Mouse (Mus musculus) heart, postnatal 10 days (tissue): ENCODE measurements around the gene Sox8. TPM values are rescaled to one million over a fixed set of nuclear protein-coding genes. Genes with fewer than 3 reads are reported as not detected.

Experiments
- DNase-seq, 2 experiments: peaks; one replicate each; pipeline ENCODE4 v3.0.0; 2021
- intact Hi-C: fragments of 180-260 bp; cut with DNase I; formaldehyde crosslinking; loops from one replicate; pipeline ENCODE4 v1.15.1; 2025
- total RNA-seq, 2 experiments: library from RNA; stranded (reverse); gene quantifications; 2 replicates each; pipeline ENCODE4 v1.2.3; 2021

Sox8 gene
- total RNA-seq, 2 experiments from 2014 or later = 0.72 to 0.93 TPM

DNA sequence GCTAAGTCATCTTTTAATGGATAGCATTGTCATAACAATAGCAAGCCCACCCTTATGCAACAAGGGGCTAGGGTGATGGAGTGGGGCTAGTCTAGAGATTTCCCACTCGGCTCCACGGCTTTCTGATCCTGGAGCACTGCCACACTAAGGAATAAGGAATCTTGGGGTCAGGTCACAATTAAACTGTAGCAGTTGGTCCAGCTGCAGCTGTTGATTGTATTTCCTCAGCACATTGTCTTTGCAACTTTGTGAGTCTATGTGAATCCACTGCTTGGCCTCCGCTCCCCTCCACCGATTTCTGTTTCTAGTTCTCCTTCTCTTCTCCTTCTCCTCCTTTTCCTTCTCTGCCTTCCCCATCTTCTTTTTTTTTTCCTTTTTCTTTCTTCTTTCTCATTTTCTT is 12.6 kb upstream of the Sox8 start:
- no peak for DNase-seq
- intact Hi-C loops = no loop called here

- DNase-seq = no peak
- intact Hi-C loops = no loop called here
Measured at GRCm38 (mm10) chr17:25582076-25582475, 11.6 kb upstream of the Sox8 start.

DNA sequence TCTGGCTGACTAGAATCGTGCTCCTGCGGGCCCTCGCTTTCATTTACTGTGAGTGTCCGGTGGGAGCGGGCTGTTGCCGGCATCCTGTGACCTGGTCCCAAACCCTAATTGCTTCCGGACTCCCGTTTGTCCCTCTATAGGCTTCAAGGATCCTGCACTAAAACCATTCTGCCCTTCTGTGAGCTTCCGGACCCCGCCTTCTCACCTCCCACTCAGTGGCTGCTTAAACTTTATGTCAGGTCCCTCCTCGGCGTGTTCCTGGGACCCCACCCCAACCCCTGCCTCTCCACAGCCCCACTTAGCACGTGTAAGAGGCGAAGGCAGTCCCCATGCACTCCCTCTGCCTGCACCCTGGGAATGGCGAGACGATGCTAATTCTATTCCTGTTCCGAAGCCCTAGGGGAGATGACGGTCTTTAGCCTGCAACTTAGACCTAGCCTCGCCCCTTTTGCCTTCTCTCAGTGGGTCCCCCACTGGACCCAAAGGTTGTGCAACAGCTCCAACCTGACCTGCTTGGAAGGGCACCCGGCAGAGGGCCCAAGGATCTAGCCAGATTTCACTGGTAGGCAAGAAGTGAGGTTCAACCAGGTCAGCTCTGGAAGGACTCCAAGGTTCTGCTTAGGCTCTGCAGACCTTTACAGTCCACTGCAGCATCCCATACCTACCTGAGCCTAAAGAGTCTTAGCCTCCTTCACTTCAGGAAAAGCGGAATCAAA is 9.0 kb upstream of the Sox8 start:
- intact Hi-C loops = no loop called here
- DNase-seq = no peak

GRCm38 (mm10) chr17:25578920-25579319 is 8.4 kb upstream of the Sox8 start, which contains the start of gene Lmf1:
Gene Lmf1 (plus strand): TSS chr17:25579085.
- intact Hi-C loops = no loop called here
- DNase-seq = peak; percentile 98

DNA sequence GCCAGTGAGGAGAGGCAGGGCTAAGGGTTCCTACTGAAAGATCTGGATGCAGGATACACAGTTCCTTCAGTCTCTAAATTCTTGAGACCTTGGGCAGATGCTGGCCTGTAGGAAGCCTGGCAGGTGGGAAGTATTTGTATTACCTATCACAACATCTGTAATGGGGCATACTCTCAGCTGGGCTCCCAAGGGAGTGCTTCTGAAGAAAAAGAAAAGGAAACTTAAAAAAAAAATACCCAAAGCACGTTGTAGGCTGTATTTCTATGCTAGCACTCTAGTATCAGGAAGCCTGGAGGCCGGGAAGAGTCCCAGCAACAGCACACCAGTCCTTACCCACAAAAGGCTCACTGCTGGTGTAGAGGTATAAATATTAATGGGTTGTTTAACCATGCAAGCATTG is 7.2 kb upstream of the Sox8 start:
- no peak for DNase-seq
- intact Hi-C loops = no loop called here

DNA sequence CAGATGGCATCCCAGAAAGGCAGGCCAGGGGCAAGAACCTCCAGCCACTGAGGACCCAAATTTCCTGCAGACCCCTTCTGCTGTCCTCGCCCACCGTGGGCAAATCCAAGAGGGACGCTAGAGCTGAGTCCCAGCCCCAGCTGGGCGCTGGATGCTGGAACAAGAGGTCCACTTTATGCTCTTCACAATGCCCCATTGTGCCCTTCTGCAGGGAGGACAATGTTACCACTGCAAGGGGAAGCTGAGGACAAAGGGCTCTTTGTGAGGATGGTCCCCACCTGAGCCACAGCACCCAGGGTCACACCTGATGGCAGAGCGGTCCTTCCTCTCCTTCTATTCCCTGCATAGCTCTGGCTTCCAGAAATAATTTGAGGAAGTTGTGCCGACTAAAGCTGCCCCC is 6.8 kb upstream of the Sox8 start:
- no peak for DNase-seq
- intact Hi-C loops = no loop called here

DNA sequence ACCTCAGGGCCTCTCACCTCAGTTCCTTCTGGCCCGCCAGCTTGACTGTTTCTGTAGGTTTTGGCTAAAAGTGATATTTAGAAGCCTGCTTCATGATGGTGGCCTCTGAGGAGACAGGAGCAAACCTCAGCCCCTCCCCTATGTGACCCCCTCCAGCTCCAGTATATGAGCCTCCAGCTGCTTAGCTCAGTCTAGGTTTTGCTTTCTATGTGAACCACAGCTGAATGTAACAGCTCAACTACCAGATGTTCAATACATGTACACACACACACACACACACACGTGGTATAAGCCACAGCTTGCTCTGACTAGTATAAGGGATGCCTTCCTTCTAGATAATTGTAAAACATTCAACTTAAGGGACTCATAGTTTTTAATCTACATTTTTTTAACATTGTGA is 5.5 kb upstream of the Sox8 start:
- intact Hi-C loops = no loop called here
- DNase-seq = no peak

- peak; percentile 78 to 84 for DNase-seq
- intact Hi-C loops = no loop called here
Measured at GRCm38 (mm10) chr17:25575208-25575971, 4.9 kb upstream of the Sox8 start.

DNA sequence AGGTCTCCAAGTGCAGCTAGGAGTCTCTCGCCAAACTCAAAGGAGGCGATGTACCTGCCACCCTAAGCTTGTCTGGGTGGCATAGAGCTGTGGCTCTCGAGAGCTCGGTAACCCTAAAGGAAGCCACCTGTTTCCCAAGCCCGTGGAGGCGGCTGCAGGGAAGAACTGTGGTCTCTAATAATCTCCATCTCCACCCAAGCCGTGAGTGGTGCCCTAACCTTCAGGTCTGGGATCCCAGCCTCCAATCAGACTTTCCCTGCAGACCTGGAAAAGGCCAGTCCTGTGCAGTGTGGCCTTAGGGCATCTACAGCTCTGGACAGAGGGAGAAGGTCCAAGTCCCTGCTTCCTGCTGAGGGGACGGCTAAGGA is 951 bp upstream of the Sox8 start:
- intact Hi-C loops = no loop called here
- no peak for DNase-seq

DNA sequence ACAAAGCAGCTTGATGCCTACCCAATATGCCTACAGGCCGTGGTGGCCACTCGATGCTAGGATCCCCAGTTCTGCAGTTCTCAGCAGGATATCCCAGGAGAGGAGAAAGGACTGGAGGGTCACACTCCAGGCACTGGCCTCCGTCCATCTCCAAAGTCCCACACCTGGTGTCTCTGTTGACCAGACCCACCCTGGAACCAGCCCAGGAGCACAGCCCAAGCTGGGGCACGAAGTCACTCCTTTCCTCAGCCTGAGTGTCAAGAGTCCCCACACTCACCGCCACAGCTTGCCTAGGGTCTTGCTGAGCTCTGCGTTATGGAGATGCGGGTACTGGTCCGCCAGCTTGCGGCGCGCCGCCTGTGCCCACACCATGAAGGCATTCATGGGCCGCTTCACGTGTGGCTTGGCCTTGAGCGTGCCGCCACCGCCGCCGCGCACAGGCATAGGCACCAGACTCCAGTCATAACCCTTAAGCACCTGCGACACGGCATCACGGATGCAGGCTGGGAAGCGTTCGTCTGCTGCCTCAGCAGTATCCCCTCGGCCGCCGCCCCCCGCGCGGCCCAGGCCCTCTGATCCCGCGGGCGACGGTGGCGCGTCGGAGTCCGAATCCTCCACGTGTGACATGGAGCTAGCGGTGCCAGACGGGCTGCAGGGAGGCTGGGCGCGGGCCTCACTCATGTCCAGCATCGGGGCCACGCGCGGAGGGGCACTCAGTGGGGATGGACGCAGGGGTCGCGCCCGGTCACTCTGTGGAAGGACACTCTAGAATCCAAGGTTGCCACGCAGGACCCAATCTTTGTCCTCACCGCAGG is 446 bp downstream of the Sox8 start:
- DNase-seq = no peak
- intact Hi-C loops = no loop called here

DNA sequence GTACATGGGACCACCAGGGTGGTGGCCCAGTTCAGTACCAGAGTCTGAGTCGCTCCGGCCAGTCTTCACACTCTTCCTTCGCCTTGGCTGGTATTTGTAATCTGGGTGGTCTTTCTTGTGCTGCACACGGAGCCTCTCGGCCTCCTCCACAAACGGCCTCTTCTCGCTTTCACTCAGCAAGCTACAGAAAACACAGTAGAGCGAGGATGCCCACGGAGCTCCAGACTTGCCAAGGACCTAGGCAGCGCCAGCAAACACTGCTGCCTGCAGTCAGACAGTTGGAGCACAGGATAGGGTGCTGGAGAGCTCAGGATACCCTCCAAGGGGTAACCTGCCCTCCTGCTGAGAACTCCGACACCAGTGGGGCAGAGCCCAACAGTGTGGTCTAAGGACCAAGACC is 1.6 kb downstream of the Sox8 start:
- intact Hi-C loops = loop anchor here (1.0 kb wide), 1 partner anchor 129 kb away; no protein-coding TSS in a partner anchor
- no peak for DNase-seq

GRCm38 (mm10) chr17:25568206-25568605 is 2.3 kb downstream of the Sox8 start:
- DNase-seq = no peak
- intact Hi-C loops = loop anchor here (1.0 kb wide), 1 partner anchor 130 kb away; no protein-coding TSS in a partner anchor

GRCm38 (mm10) chr17:25567745-25568144 is 2.7 kb downstream of the Sox8 start:
- peak in 1 of 2 experiments; percentile 78 for DNase-seq
- intact Hi-C loops = loop anchor here (1.0 kb wide), 1 partner anchor 131 kb away; no protein-coding TSS in a partner anchor

DNA sequence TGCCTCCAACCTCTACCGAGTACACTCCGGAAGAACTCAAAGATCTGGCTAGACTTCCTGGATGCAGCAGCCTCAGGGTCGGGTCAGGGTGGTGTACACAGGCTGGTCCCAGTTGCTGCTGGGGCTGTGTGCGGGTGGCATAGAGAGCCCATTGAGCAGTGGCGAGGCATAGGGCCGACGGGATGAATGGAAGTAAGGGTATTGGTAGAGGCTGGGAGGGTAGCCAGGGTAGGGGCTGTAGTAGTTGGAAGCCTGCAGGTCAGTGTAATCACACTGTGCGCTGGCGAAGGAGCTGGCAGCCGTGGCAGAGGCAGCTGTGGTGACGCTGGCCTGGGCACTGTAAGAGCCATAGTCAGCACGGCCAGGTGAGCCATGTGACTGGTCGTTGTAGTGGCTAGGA is 3.2 kb downstream of the Sox8 start:
- intact Hi-C loops = no loop called here
- no peak for DNase-seq

GRCm38 (mm10) chr17:25565860-25566600 is 4.5 kb downstream of the Sox8 start:
- intact Hi-C loops = no loop called here
- DNase-seq = no peak

DNA sequence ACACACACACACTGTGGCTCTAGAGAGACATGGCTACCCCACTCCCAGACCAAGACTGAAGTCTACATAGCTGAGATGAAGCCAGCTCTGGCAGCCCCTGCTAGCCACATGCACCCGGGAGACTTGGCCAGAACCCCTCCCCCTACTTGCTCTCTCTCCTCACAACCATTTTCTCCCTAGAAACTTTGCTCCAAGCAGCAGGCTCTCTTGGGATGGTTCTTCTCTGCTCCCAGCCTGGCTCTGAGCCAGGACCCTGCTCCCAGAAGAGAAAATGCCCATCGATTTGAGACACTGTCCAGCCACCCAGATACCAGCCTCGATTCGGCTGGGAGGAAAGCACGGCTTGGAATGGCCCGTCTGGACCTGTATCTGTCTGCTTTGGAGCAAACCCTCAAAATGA is 5.2 kb downstream of the Sox8 start:
- peak in 1 of 2 experiments; percentile 43 for DNase-seq
- intact Hi-C loops = no loop called here

- no peak for DNase-seq
- intact Hi-C loops = no loop called here
Measured at GRCm38 (mm10) chr17:25564481-25564880, 6.0 kb downstream of the Sox8 start.

GRCm38 (mm10) chr17:25561223-25562028 is 9.1 kb downstream of the Sox8 start:
- intact Hi-C loops = no loop called here
- DNase-seq = no peak

DNA sequence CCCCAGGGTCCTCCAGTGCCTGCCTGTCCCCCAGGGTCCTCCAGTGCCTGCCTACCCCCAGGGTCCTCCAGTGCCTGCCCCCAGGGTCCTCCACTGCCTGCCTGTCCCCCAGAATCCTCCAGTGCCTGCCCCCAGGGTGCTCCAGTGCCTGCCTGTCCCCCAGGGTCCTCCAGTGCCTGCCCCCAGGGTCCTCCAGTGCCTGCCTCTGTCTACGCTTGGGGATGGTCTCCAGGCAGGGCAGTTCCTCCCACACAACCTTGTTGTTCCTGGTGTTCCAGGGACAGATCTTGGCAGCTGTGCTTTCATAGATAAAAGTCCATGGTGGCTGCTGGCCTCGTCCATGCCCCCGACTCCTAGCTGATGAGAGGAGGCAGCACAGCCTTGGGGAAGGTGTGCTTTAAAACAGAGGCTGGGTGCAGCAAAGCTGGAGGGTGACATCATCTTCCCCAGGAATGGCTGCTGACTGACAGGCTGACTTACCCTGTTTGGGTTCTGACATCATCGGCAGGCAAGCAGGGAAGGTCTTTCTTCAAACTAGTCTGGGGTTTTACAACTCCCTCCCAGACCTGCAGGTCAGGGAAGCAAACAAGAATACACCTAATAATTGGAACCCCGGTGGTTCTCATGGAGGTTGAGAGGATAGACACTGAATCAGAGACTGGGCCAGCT is 9.8 kb downstream of the Sox8 start:
- intact Hi-C loops = no loop called here

More for the DNA sequence above, 9.8 kb downstream of the Sox8 start:
- DNase-seq = no peak
